Comparison of ENCODE assay signal across 20 mouse cellular contexts in the genomic region with DNA sequence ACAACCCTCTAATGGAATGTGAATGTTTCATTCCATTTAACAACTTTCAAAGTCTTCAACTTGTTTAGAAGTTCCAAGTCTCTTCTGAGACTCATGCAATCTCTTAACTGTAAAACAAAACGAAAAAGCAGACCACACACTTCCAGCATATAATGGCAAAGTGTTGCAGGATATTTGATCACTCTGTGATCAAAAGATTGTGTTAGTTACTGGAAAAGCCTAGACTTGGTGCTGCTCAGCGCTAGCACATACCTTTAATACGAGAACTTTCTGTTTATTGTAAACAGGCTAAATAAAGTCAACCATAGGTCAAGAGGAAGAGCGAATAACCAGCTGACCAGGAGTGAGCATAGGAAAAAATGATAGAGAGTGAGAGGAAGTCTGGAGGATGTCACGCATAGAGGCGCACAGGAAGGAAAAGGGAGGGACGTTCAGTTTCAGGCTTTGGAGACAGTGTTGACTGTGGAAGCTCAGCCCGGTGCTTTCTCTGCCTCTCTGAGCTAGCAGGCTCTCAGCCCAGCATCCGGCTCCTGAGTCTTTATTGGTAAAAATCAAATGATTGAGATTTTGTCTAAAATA. TPM values are rescaled to one million over a fixed set of nuclear protein-coding genes. Genes with fewer than 3 reads are reported as not detected.
DNase-seq lines count a peak whose midpoint lies in the region; ATAC-seq lines count a peak whose summit lies in the region.
"Had no signal": no experiment of that assay in that cellular context is flagged by ENCODE, and none has a peak within 500 bp of the region (broad histone marks: within the 10 kb centered on the region; RNA-seq: fewer than 3 reads in every experiment).

No protein-coding gene starts in this region.

- no peaks in the 10 kb centered on the region for H3K4me1 ChIP-seq in liver, embryonic 16.5 days (ENCODE audit: control insufficient read depth, low read depth, low read length)
- H3K4me1 ChIP-seq in liver, embryonic 11.5 days (replicated peaks; ENCODE audit: control insufficient read depth, insufficient read depth, low read length), result peaks cover 3% of the 10 kb centered on the region
- H3K4me1 ChIP-seq in heart, embryonic 16.5 days (ENCODE audit: control insufficient read depth, insufficient read depth, low read length), result peaks cover 8% of the 10 kb centered on the region
- no peaks in the 10 kb centered on the region for H3K4me1 ChIP-seq in hindbrain, embryonic 13.5 days (replicated peaks)
- H3K4me1 ChIP-seq: liver, embryonic 15.5 days; midbrain, embryonic 15.5 days had no signal

- H3K9ac ChIP-seq in liver, embryonic 16.5 days (ENCODE audit: low read depth, low read length), result no peak overlapping the region
- no peak overlapping the region for H3K9ac ChIP-seq in liver, embryonic 11.5 days (ENCODE audit: low read depth, low read length)
- H3K9ac ChIP-seq in heart, embryonic 16.5 days (ENCODE audit: low read length), result no peak overlapping the region
- no peak overlapping the region for H3K9ac ChIP-seq in hindbrain, embryonic 13.5 days
- H3K9ac ChIP-seq: forebrain, postnatal 0 days; hindbrain, embryonic 14.5 days; limb, embryonic 12.5 days; liver, embryonic 15.5 days; midbrain, embryonic 15.5 days had no signal

- no peaks in the 10 kb centered on the region for H3K36me3 ChIP-seq in liver, embryonic 16.5 days (ENCODE audit: control insufficient read depth, insufficient read depth)
- H3K36me3 ChIP-seq in liver, embryonic 11.5 days (ENCODE audit: control insufficient read depth, insufficient read depth, low read length), result no peaks in the 10 kb centered on the region
- H3K36me3 ChIP-seq in heart, embryonic 16.5 days (ENCODE audit: control insufficient read depth, insufficient read depth), result no peaks in the 10 kb centered on the region
- H3K36me3 ChIP-seq in hindbrain, embryonic 13.5 days, result no peaks in the 10 kb centered on the region
- H3K36me3 ChIP-seq: limb, embryonic 12.5 days; liver, embryonic 15.5 days; midbrain, embryonic 15.5 days had no signal

- DNase-seq in liver, embryonic 11.5 days (ENCODE audit: low spot score), result no peak
- peak; percentile 27 to 51 for DNase-seq in lung, postnatal 4 days
- no peak for DNase-seq in urinary bladder, postnatal 14 days (ENCODE audit: low spot score)
- DNase-seq in cerebellum, postnatal 25 days, result no peak
- DNase-seq: adrenal gland, postnatal 14 days; cerebellum, adult 9-10 months; forebrain, postnatal 0 days; gastrocnemius, adult 2 months; kidney, adult 18-20 months; right cerebral cortex, adult 18-20 months; thymus, postnatal 25 days had no signal

- ATAC-seq in liver, embryonic 16.5 days (ENCODE audit: low read depth), result peak; percentile 20; the same call in 1 of the 2 replicates
- ATAC-seq in liver, embryonic 11.5 days (replicated peaks; ENCODE audit: low FRiP score), result no peak
- ATAC-seq in granulocyte monocyte progenitor cell, adult 5-6 weeks (replicated peaks; ENCODE audit: poor library complexity, severe bottlenecking), result peak; percentile 55
- no peak; the same call in 1 of the 2 replicates for ATAC-seq in heart, embryonic 16.5 days (replicated peaks; ENCODE audit: extremely low read depth, insufficient read depth, low FRiP score)
- ATAC-seq in hindbrain, embryonic 13.5 days (ENCODE audit: low FRiP score), result no peak
- ATAC-seq: forebrain, postnatal 0 days; midbrain, embryonic 15.5 days had no signal

- H3K4me2 ChIP-seq in liver, embryonic 16.5 days (ENCODE audit: low read depth, low read length), result no peak overlapping the region
- H3K4me2 ChIP-seq in liver, embryonic 11.5 days, result no peak overlapping the region
- H3K4me2 ChIP-seq in heart, embryonic 16.5 days (ENCODE audit: low read depth, low read length), result no peak overlapping the region
- H3K4me2 ChIP-seq in hindbrain, embryonic 13.5 days, result no peak overlapping the region
- H3K4me2 ChIP-seq: hindbrain, embryonic 14.5 days; limb, embryonic 12.5 days; liver, embryonic 15.5 days; midbrain, embryonic 15.5 days had no signal

- WGBS in liver, embryonic 16.5 days (ENCODE audit: insufficient replicate concordance), result 23% methylated on average over 9 of the region's 9 CpGs
- 49% methylated on average over 9 of the region's 9 CpGs for WGBS in liver, embryonic 11.5 days
- 51% methylated on average over 9 of the region's 9 CpGs for WGBS in heart, embryonic 16.5 days
- WGBS in hindbrain, embryonic 13.5 days, result 83% methylated on average over 9 of the region's 9 CpGs

- no peaks in the 10 kb centered on the region for H3K9me3 ChIP-seq in liver, embryonic 16.5 days (replicated peaks; ENCODE audit: control insufficient read depth, low read length)
- H3K9me3 ChIP-seq in liver, embryonic 11.5 days (ENCODE audit: control insufficient read depth, low read length), result no peaks in the 10 kb centered on the region
- H3K9me3 ChIP-seq in heart, embryonic 16.5 days (replicated peaks; ENCODE audit: control insufficient read depth, low read length), result no peaks in the 10 kb centered on the region
- no peaks in the 10 kb centered on the region for H3K9me3 ChIP-seq in hindbrain, embryonic 13.5 days
- H3K9me3 ChIP-seq: limb, embryonic 12.5 days; liver, embryonic 15.5 days; midbrain, embryonic 15.5 days had no signal

- no peak overlapping the region for H3K27ac ChIP-seq in liver, embryonic 16.5 days (ENCODE audit: low read length)
- H3K27ac ChIP-seq in liver, embryonic 11.5 days (ENCODE audit: low read depth, low read length), result no peak overlapping the region
- H3K27ac ChIP-seq in heart, embryonic 16.5 days (ENCODE audit: low read length), result peak overlapping the region; percentile 5; the same call in 1 of the 2 replicates
- H3K27ac ChIP-seq in hindbrain, embryonic 13.5 days, result no peak overlapping the region
- H3K27ac ChIP-seq: gastrocnemius, adult 2 months; hindbrain, embryonic 14.5 days; limb, embryonic 12.5 days; liver, embryonic 15.5 days; midbrain, embryonic 15.5 days had no signal

- no peak overlapping the region for H3K4me3 ChIP-seq in liver, embryonic 16.5 days (ENCODE audit: low read depth, low read length)
- H3K4me3 ChIP-seq in liver, embryonic 11.5 days (ENCODE audit: low read depth, low read length), result no peak overlapping the region
- H3K4me3 ChIP-seq in heart, embryonic 16.5 days (ENCODE audit: low read length), result no peak overlapping the region
- H3K4me3 ChIP-seq in hindbrain, embryonic 13.5 days, result no peak overlapping the region
- H3K4me3 ChIP-seq: erythroblast, embryonic 14.5 days; gastrocnemius, adult 2 months; limb, embryonic 12.5 days; liver, embryonic 15.5 days; midbrain, embryonic 15.5 days had no signal

- H3K27me3 ChIP-seq in liver, embryonic 16.5 days (ENCODE audit: control insufficient read depth, insufficient read depth, low read depth, low read length), result no peaks in the 10 kb centered on the region
- H3K27me3 ChIP-seq in liver, embryonic 11.5 days (replicated peaks; ENCODE audit: control insufficient read depth, insufficient read depth, low read length), result no peaks in the 10 kb centered on the region
- no peaks in the 10 kb centered on the region for H3K27me3 ChIP-seq in heart, embryonic 16.5 days (ENCODE audit: control insufficient read depth, insufficient read depth, low read length)
- H3K27me3 ChIP-seq in hindbrain, embryonic 13.5 days, result no peaks in the 10 kb centered on the region
- H3K27me3 ChIP-seq: limb, embryonic 12.5 days; liver, embryonic 15.5 days; midbrain, embryonic 15.5 days had no signal

RNA-seq across cellular contexts. Expression of gene Itgav, which starts 18.5 kb away (rescaled TPM):
- 15.0 and 15.7 TPM in 2 replicates for polyA plus RNA-seq in liver, embryonic 16.5 days (2015; fragmentation: Nextera tagmentation; extraction: Ambion mirVana)
- 34.3 and 38.3 TPM in 2 replicates for polyA plus RNA-seq in liver, embryonic 11.5 days (2014; fragmentation: Nextera tagmentation; extraction: Ambion mirVana)
- 17.0 and 33.3 TPM in 2 replicates for total RNA-seq in granulocyte monocyte progenitor cell, adult 5-6 weeks (2014; fragmentation: Nextera tagmentation)
- total RNA-seq in granulocyte monocyte progenitor cell, adult 5-6 weeks (2017), result 16.4 and 23.8 TPM in 2 replicates
- polyA plus RNA-seq in heart, embryonic 16.5 days (2015; fragmentation: Nextera tagmentation; extraction: Ambion mirVana), result 34.8 and 43.4 TPM in 2 replicates
- 20.1 and 27.2 TPM in 2 replicates for polyA plus RNA-seq in hindbrain, embryonic 13.5 days (2015; fragmentation: Nextera tagmentation; extraction: Ambion mirVana)

Comparison
In these comparisons a context has a peak if more than half of its experiments do, and no peak if none do; other contexts are left out.
1. ATAC-seq: peak in liver, embryonic 16.5 days (single experiment) and granulocyte monocyte progenitor cell, adult 5-6 weeks (single experiment); none in liver, embryonic 11.5 days (single experiment), heart, embryonic 16.5 days (single experiment) and hindbrain, embryonic 13.5 days (single experiment).
2. DNase-seq: peak in lung, postnatal 4 days (2 of 2); none in liver, embryonic 11.5 days (single experiment), urinary bladder, postnatal 14 days (single experiment) and cerebellum, postnatal 25 days (0 of 2).